Mouse (Mus musculus) layer of hippocampus, adult 9-11 months (tissue): Measurements from ENCODE around the gene Pgbd5.

Experiments
- DNase-seq: peaks from one replicate; pipeline ENCODE4 v3.0.0; 2022

Gene Pgbd5

DNA sequence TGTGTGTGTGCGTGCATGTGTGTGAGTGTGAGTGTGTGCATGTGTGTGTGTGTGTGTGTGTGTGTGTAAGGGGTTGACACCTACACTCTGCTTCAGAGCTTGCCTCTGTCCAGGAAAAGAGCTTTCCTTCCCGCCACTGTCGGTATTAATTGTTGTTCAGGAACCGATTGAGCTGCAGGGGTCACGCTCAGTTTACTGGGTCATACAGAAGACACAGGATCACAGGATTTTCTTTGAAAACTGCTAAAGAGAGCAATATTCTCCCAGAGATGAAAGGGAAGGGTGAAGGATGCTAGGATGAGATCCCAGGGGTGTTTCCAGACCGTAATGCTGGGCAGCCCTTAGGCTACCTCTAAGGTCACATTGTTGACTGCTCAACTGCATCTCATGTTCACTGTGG is at the start of gene Pgbd5:
Gene Pgbd5, minus strand, starts transcription at position 101 of the 400 bp plus-strand sequence.
- DNase-seq = no peak

DNA sequence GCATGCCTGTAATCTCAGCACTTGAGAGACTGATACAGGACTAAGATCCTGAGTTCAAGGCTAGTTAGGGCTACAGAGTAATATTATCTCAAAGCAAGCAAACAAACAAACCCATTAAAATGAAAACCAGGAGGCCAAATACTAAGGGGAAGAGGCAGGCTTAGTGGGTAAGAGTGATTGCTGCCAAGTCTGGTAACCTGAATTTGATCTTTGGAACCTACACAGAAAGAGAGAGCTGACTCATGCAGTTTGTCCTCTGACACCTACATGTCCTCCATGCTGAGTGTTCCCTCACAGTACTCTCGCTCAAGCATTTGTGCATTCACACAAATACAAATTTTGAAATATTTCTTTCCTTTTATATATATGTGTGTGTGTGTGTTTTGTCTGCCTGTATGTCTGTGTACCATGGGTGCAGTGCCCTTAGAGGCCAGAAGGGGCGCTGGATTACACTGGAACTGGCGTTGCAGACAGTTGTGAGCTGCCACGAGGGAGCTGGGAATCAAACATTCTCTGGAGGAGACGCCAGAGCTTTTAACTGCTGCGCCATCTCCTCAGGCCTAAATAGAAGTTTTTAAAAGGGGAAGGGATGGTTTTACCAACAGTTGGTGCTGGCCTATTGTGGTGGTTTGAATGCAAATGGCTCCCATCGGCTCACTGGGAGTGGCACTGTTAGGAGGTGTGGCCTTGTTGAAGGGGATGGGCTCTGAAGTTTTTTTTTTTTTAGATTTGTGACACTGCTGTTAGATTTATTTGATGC is 44.1 kb upstream of the Pgbd5 start:
- DNase-seq = no peak

DNA sequence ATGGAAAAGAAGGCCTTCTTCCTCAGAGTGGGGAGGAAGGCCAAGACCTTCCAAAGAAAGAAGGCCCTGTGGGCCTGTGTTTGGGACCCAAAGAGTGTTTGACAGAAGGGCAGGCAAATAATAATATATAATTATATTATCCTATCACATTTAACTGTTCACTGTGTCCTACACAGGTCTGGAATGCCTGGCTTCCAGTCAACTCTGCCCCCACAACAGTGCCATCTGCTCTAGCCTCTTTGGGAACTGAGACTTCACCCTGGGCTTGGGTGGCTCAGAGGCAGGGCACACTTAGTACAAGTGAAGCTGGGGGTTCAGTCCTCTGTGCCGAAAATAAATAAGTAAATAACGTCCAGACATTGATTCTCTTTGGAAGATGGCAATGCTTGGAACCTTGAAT is 43.3 kb upstream of the Pgbd5 start:
- DNase-seq = peak; percentile 85

DNA sequence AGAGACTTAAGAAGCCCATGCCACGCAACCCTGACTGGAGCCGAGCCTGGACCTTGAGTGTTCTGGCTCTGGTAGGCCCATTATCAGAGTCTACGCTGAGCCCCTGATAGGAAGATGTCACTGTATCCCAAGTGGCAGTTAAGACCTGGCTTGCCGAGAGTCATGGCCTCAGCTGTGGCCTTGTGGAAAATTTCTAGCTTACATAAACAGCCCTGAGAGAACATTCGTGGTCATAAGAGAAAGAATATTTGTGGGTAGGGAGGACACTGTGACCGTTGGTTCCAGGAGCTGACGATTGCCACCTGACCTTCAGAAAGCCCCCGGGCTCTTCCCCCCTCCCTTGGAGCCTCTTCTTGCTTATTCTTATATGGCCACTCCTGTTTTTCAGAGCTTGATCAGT is 40.9 kb upstream of the Pgbd5 start:
- DNase-seq = no peak

DNA sequence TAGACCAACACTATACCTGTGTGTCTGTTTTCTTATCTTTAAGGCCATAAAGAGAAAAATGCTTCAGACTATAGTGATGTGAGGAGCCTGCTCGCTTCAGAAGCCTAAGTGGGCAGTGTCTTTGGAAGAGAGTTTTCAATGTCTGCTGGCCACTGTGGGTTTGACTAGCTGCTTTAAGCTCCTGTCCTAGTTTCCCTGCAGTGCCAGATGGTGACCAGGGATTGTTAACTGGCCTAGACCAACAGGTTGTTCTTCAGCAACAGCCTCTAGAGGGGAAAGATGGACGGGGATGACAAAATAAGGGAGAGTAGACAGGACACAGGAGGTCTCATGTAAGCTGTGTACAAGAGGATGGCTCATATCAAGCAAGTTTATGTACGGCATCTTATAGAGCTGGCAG is 39.8 kb upstream of the Pgbd5 start:
- DNase-seq = no peak

DNA sequence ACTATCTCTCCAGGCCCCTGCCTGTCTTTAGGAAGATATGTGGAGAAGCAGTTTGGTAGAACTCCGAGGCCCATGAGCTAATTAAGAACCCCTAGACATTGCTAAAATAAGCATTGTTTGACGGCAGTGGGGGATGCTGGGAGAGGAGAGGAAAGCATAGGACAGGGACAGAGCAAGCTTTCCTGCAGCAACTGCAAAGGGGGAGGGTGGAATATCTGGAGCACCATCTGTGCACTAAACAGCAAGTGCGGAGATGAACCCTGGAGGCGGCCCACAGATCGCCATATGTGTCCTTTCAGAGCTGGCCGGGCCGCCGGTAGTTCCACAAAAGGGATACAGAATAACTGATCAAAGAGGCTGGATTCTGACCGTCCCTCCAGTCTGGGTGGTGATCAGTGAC is 37.2 kb upstream of the Pgbd5 start:
- peak; percentile 92 for DNase-seq

DNA sequence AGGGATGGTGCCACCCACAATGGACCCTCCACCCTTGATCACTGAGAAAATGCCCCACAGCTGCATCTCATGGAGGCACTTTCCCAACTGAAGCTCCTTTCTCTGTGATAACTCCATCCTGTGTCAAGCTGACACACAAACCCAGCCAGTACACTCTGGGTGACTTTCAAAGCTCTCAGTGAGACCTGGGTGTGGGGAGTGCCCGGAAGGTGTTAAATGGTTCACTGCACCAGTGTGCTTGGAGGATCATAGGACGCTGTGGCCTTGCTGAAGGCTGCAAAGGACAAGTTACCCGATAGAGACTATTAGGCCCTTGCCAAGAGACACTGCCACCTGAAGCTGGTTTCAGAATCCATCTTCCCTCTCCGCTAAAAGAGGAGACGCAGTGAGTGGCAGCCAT is 36.2 kb upstream of the Pgbd5 start:
- DNase-seq = no peak

DNA sequence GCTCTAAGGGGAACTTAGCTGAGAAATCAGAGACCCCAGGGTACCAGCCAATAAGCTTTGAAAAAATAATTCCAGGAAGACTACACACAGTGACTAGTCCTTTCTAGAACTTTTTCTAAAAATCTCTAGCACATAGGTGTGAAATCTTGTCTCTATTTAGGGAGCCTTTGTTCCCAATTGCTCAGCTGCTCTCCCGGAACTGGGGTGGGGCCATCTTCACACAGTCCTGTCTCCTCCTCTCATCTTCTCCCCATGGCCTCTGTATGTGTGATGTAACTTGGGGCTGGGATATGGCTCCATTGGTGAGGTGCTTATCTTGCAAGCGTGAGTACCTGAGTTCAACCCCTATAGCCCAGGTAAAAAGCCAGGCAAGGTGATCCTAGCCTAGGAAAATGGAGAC is 25.2 kb upstream of the Pgbd5 start:
- no peak for DNase-seq

DNA sequence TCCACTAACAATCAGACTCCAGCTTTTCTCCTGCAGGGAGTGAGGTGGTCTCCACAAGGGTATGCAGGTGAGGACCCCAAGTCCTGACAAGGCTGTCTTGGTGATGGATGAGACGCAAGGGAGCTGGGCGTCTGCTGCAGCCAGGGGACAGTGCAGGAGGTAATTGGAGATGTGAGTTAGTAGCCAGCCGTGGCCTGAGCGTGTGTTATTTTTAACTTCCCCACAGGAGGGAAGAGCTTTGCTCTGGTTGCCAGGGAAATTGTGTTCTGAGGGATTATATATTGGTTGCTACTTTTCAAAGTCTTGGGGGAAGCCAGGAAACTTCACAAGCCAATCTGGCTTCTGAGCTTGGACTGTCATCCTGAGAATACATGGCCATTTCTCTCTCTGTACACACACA is 23.7 kb upstream of the Pgbd5 start:
- no peak for DNase-seq

DNA sequence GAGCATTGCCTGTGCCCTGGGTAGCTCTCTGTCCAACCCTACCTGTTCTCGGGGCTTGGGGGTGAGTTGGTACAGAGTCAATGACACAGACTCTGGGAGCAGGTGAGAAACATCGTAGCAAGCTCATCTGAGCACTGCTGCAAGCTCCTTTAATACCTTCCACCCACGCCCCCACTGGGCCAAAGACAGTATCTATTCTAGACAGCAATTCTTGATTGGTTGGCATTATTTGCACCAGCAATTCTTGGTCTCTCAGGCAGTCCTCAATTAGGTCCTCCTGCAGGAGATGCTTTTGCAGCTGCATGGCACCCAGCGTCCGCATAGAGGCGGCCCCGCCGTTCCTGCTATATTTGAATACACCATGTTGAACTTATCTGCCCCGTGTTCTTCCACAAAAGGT is 22.7 kb upstream of the Pgbd5 start:
- DNase-seq = no peak

DNA sequence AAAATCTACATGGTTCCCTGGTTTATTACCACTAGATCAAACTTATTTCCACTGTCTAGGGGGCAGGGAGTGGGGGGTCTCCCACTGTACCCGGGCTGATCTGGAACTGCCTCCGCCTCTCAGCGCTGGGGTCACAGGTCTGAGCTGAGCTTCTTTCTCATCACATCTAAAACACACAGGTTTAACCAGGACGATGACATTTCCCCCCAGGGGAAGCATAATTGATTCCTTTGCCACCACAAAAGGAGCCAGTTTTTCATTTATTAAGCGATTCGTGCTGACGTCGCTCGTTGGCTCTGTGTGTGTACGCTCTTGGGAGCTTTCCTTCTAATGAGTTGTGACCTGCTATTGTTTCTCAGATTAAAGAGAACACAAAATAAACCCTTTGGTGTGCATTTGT is 21.6 kb upstream of the Pgbd5 start:
- no peak for DNase-seq

DNA sequence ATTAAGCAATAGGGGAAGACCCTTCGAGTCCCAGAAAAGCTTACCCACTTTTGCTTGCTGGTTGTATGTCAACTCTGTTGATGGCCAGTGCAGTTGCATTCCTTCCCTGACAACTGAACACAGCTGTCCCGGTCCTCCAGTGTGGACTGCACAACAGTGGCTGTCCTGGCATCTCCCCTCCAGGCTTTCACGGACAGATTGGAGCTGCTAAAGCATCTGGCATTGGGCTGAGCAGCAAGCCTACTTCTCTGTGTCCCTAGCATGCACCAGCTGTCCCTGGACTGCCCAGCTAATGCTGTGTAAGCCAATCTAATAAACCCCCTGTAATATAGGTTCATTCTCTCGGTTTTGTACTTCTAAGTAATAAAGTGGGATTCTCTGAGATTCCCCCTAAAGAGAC is 21.2 kb upstream of the Pgbd5 start:
- DNase-seq = no peak

DNA sequence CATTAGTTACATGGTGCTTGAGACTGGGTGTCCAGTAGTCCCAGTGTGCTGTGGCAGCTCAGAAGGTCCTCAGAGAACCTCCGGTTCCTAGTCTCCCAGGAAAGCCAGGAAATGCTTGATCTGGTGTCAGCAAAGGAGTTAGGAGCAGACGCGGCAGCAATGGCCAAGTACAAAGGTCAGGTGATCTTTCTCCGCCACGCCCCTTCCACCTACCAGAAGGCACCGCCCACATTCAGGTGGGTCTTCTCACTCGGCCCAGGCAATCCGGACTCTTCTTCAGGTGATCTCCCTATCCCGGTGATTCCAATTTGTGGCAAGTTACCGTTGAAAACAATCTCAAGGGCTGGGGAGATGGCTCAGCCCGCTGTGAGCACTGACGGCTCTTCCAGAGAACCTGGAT is 20.2 kb upstream of the Pgbd5 start:
- no peak for DNase-seq

DNA sequence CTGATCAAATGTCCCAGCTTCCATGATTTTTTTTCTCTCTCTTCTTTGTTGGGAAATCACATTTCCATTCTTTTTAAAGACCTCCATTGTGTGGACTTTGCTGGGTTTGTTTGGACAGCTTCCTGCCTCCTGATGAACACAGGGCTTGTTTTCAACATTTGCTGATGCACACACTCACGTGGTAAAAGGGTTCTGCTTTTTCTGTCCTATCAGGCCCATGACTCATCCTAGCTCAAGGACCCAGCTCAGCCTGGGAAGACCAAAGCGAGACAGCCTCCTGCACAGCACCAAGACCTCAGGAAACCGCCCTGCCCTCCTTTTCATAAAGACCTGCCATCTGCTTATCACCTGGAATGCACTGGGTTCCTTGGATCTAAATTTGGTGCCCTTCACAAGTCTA is 15.9 kb upstream of the Pgbd5 start:
- peak; percentile 79 for DNase-seq

DNA sequence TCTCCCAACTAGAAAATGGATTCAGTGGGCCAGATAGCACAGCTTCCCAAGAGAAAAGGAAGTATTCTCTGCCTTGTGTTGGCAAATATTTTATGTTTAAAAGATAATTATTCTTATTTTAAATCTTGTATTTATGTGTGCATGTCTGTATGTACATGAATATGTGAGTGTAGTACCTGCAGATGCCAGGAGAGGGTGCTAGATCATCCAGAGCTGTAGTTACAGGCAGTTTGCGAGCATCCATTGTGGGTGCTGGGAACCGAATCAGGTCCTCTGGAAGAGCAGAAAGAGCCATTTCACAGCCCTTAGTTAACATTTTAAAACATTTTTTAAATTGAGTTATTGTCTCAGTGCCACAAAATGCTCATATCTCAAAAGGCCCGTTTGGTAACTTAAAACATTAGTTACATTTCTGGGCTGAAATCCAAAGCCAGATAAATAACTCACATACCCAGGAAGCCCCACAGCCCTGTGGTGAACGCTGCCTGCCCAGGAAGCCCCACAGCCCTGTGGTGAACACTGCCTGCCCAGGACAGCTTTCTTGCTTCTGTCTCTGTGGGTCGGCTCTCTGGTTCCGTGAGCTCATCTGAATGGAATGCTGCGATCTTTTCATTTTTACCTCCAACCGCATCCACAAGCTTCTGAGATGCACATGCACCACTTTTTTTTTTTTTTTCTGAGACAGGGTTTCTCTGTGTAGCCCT is 10.9 kb upstream of the Pgbd5 start:
- DNase-seq = no peak

DNA sequence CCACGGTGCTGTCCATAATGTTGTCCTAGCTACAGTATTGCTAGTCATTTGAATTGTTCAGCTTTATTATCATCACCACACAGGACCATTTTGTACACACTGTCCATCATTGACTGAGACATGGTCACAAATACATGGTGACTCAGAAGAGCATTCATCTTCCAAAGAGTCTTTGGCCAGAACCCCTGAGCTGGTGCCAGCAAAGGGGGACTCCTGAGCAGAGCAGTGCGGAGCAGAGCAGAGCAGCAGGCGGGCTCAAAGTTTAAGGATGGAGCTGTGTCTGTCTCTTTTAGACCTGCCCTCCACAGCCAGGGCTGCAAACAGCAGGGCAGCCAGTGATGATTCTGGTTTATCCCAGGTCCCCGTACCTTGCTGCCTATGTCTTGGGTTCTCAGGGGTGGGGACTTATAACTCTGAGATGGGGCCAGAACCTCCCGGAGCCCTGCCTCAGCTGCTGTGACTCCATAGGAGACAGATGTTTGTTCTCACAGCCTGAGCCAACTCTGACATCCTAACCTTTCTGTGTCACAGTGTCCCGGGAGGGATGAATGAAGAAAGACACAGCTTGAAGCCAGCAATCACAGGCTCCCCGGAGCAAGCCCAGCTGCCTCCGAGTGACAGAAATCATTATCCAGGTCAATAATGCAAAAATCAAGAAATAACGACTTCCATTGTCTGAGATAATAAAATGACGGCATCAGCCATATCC is 9.7 kb upstream of the Pgbd5 start:
- DNase-seq = no peak

DNA sequence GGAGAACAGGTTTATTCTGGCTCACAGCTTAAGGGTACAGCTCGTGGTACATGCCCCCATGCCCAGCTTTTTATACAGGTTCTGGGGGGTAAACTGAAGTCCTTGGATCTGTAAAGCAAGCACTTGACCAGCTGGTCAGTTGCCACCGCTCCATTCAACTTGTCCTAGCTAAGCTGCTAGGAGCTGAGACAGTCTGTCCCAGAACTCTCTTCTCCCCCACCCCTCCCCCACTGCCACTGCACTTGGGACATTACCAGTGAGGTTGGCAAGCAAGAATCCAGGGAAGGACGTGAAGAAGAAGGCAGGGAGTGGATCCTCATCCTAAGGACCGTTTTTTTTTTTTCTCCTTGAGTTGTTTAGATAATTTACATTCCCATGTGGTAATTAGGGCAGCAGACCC is 2.7 kb downstream of the Pgbd5 start:
- no peak for DNase-seq

DNA sequence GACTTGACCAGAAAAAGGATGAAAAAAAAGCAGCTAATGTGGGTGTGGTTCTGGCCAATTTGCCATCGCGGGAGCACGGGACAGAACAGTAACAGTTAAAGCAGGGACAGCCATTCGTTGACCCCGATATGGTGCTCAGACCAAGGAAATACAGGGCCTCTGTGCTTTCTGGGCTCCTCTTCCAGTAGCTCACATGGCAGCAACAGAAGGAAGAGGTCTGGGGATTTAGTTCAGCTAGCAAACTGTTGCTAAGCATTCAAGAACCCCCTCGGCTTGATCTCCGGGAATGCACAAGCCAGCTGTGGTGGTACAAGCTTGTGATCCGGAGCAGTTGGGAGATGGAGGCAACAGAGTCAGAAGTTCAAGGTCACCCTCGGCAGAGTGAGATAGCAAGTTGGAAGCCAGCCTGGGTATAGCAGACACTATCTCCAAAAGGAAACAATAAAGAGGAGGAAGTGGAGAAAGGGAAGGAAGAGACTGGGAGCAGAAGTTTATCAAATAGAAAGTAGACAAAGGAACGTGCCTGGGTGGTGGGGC is 3.7 kb downstream of the Pgbd5 start:
- DNase-seq = no peak

DNA sequence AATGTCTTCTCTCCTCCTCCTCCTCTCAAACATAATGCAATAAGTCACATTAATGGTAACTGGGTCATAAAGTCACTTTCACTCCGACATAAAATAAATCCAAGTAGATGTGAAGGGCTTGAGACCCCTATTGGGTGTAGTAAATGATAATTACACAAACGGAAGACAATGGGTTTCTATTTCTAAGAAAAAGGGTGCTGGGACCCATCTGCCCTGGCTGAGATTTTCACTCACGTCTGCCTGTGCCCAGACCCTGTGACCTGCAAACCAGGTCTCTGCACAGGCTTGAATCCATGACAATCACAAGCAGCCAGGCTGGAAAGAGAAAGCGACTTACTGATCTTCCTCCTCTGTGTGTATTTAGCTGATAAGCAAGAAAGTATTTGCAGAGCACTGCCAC is 4.3 kb downstream of the Pgbd5 start:
- no peak for DNase-seq

DNA sequence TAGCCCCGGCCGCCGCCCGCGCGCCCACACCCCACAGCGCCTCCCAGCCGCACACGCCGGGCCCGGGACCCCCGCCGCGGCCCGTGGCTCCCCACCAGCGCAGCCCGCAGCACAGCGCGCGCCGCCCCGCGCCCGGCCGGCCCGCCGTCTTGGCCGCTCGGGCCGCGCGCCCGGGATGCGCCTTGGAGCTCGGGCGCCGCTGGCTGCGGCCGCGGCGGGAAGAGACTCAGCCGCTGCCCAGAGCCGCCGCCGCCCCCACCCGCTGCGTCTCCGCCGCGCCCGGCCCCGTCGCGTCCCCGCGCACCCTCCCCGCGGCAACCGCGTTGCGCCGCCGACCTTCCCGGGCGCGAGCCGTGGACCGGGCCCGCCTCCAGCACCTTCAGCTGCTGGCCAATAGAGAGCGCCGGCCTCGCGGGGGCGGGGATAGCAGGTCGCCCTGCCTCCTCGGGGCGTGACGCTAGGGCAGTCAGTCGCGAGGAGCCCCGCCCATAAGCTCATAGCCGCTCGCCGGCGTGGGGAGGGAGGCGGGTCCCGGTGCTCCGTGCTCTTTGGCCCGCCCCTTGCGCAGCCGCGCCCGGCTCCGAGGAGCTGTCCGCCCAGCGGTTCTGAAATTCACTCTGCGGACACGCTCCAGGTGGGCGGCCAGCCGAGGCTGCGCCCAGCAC is 5.2 kb downstream of the Pgbd5 start:
- peak; percentile 98 for DNase-seq

DNA sequence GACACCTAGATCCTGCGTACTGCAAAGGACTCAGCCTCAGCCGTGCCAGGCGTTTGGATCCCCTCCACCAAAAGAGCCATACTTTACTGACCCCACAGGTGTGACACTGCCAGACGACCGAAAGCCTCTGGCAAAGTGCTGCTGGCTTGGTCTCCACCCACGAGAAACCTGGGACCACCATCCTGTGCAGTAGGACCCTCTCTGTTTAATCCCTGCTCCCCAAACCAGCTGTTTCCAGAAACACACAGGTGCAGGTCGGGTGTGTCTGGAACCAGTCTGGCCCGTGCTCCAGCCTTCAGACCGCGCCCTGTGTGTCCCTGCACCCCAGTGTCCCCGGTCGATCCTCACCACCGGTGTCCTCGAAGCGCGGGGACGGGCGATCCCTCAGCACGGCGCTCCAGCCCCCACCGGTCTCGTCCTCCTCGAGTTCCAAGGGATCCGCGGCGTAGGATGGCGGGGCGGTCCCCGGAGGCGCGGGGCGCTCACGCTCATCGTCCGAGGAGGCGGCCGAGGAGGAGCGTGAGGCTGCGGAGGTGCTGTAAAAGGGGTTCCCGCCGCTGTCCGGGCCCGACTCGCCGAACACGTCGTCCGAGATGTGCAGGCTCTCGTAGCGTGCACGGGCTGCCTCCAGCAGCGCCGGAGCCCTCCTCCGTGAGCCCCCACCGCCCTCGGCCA is 5.9 kb downstream of the Pgbd5 start:
- DNase-seq = no peak

DNA sequence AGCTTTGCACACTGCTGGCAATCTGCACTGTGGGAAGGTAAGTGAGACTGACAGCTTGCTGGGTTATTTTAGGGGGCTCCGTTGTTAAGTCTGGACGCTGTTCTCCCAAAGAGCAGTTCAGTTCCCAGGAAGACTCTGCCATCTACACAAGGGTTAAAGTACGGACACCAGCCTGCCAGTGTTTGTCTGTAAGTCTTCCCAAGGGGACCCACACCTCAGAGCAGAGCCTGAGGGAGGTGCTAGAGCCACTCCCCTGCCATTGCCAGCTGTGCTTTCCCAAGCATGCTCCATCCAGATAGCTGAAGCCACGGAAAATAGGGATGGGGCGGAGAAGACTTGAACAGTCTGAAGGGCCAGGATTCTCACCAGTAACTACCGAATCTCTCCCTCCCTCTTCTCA is 8.6 kb downstream of the Pgbd5 start:
- DNase-seq = no peak

DNA sequence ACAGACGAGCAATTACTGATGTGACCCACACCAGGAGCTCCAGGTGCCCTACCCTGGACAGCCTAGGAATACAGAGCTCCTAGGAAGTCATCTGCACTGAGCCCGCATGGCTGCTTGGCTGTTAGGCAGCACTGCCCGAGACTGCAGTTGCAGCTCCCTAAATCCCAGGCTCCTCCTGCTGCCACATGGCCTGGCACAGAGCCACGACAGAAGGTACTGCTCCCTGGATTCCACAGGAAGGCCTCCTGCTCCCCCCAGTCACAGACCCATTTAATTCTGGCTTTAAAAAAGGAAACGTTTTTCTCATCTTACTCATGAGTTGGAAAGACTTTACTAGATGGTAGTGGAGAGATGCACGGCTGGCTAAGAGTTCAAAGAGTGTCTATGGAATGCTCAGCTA is 10.0 kb downstream of the Pgbd5 start:
- peak; percentile 73 for DNase-seq
